Comparison of ENCODE assay signal across 21 mouse cellular contexts in the genomic region with DNA sequence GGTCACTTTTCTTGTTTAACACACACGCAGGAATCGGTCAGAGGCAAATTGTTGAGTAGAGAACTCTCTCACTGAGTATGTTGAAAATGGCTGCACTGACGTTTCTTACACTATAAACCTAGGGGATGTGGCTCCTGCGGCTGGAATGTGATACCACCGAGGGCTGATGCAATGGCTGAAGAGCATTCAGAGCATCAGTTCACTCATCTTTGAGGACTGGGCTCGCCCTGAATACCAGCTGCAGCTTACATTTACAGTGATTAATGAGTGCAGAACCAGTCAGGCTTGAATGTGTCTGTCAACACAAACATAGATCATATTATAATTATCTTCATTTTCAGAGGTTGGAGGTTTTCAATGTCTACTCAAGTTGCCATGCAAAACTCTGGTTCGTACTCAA. TPM values are rescaled to one million over a fixed set of nuclear protein-coding genes. Genes with fewer than 3 reads are reported as not detected.
DNase-seq lines count a peak whose midpoint lies in the region; TF ChIP-seq lines count a peak whose summit lies in the region.
"Had no signal": no experiment of that assay in that cellular context is flagged by ENCODE, and none has a peak within 500 bp of the region (broad histone marks: within the 10 kb centered on the region; RNA-seq: fewer than 3 reads in every experiment).

No protein-coding gene starts in this region.

- no peak for TF ChIP-seq POLR2A in myocyte (IDR thresholded peaks at IDR 0.05; ENCODE audit: insufficient read length, low read depth)

- H3K4me2 ChIP-seq in myocyte (ENCODE audit: low read depth) = no peak overlapping the region
- H3K4me2 ChIP-seq: embryonic facial prominence, embryonic 12.5 days; forebrain, embryonic 13.5 days; forebrain, embryonic 15.5 days had no signal

- H3K27me3 ChIP-seq in myocyte (ENCODE audit: control insufficient read depth, insufficient read depth, insufficient read length) = no peaks in the 10 kb centered on the region
- H3K27me3 ChIP-seq: CH12.LX; embryonic facial prominence, embryonic 12.5 days; forebrain, embryonic 13.5 days; forebrain, embryonic 15.5 days; Patski had no signal

- H3K4me3 ChIP-seq in myocyte = no peak overlapping the region
- H3K4me3 ChIP-seq: embryonic facial prominence, embryonic 10.5 days; embryonic facial prominence, embryonic 12.5 days; forebrain, embryonic 13.5 days; forebrain, embryonic 15.5 days had no signal

- intact Hi-C loops in heart, postnatal 36 days (cut with DNase I) = no loop called here

- DNase-seq in heart, adult 11 months = peak; percentile 41
- no peak for DNase-seq in heart, postnatal 36 days
- DNase-seq in thymus, postnatal 4 days = peak; percentile 4
- DNase-seq in thymus, postnatal 0 days (ENCODE audit: low spot score) = no peak
- DNase-seq in gastrocnemius, postnatal 25 days = no peak
- DNase-seq: adrenal gland, adult 8-10 months; adrenal gland, postnatal 14 days; adrenal gland, postnatal 36 days; cerebellum, adult 11-12 months; cerebellum, adult 2 months; cerebellum, adult 9-10 months; cerebellum, postnatal 10 days; cerebellum, postnatal 25 days; forebrain, postnatal 0 days had no signal

- H3K79me2 ChIP-seq in myocyte (ENCODE audit: control insufficient read depth, insufficient read depth) = peaks cover 45% of the 10 kb centered on the region

- H3K36me3 ChIP-seq in myocyte (ENCODE audit: control insufficient read depth, insufficient read depth) = peaks cover 75% of the 10 kb centered on the region

- H3ac ChIP-seq in myocyte (ENCODE audit: control insufficient read depth, insufficient read length) = no peak overlapping the region

TF ChIP-seq in myocyte, 11 proteins besides CTCF, POLR2A, EP300 and RAD21:
- peak in 2 of 3 experiments; percentile 31 to 68 for TF ChIP-seq MYOD1 (IDR thresholded peaks at IDR 0.05; ENCODE audit: control insufficient read depth in 1 of 3, insufficient read length in 2 of 3, low read depth in 2 of 3)
- TF ChIP-seq SRF (IDR thresholded peaks at IDR 0.05; ENCODE audit: control insufficient read depth, insufficient read length, low read depth) = no peak
- TF ChIP-seq CEBPB (IDR thresholded peaks at IDR 0.05; ENCODE audit: insufficient read depth, poor library complexity, severe bottlenecking) = peak; percentile 81; the same call in 1 of the 2 replicates
- peak in 1 of 3 experiments; percentile 45 for TF ChIP-seq MYOG (IDR thresholded peaks at IDR 0.05; ENCODE audit: control insufficient read depth in 1 of 3, insufficient read depth in 1 of 3, insufficient read length in 2 of 3, low read depth in 2 of 3)
- no peak for TF ChIP-seq USF1 (IDR thresholded peaks at IDR 0.05; ENCODE audit: low read depth)

RNA-seq across cellular contexts. Expression of a gene that starts 29.1 kb away (rescaled TPM):
- total RNA-seq in heart, postnatal 36 days (2021) = 10 to 100 TPM; 15.4 to 16.2 TPM
- 21.8 and 29.2 TPM in 2 replicates for polyA plus RNA-seq in thymus, postnatal 0 days (2015; fragmentation: Nextera tagmentation; extraction: Ambion mirVana)
- polyA plus RNA-seq in myocyte (2012; fragmentation: generic; extraction: Trizol) = 24.0 TPM
- 1 to 10 TPM; 7.8 to 8.7 TPM for total RNA-seq in gastrocnemius, postnatal 25 days (2021)

Comparison
In these comparisons a context has a peak if more than half of its experiments do, and no peak if none do; other contexts are left out.
1. DNase-seq: peak in heart, adult 11 months (single experiment) and thymus, postnatal 4 days (single experiment); none in heart, postnatal 36 days (0 of 2), thymus, postnatal 0 days (single experiment) and gastrocnemius, postnatal 25 days (single experiment).